ENCODE assay signal across 17 mouse cellular contexts in genomic region chr12:17339114-17339905, GRCm38 (mm10). TPM values are rescaled to one million over a fixed set of nuclear protein-coding genes. Genes with fewer than 3 reads are reported as not detected.
A peak's percentile ranks its signal among the peaks of the same experiment; 100 is the strongest.
DNase-seq lines count a peak whose midpoint lies in the region; ATAC-seq and TF ChIP-seq lines count a peak whose summit lies in the region.
"Had no signal": no experiment of that assay in that cellular context is flagged by ENCODE, and none has a peak within 500 bp of the region (broad histone marks: within the 10 kb centered on the region; RNA-seq: fewer than 3 reads in every experiment).

No protein-coding gene starts in this region.

- H3K4me2 ChIP-seq in heart, postnatal 0 days (ENCODE audit: low read depth, low read length), result no peak overlapping the region
- no peak overlapping the region for H3K4me2 ChIP-seq in heart, embryonic 12.5 days
- no peak overlapping the region for H3K4me2 ChIP-seq in lung, embryonic 14.5 days
- no peak overlapping the region for H3K4me2 ChIP-seq in midbrain, embryonic 16.5 days (ENCODE audit: low read length)
- H3K4me2 ChIP-seq: forebrain, embryonic 12.5 days; kidney, embryonic 15.5 days; liver, embryonic 15.5 days had no signal

- no peak overlapping the region for H3K4me3 ChIP-seq in heart, postnatal 0 days (ENCODE audit: low read depth, low read length)
- no peak overlapping the region for H3K4me3 ChIP-seq in heart, embryonic 12.5 days
- H3K4me3 ChIP-seq in lung, embryonic 14.5 days (ENCODE audit: low read depth, low read length), result no peak overlapping the region
- H3K4me3 ChIP-seq in ES-Bruce4 (ENCODE audit: low read depth, low read length), result no peak overlapping the region
- H3K4me3 ChIP-seq in midbrain, embryonic 16.5 days (ENCODE audit: low read depth, low read length), result no peak overlapping the region
- H3K4me3 ChIP-seq: embryonic facial prominence, embryonic 10.5 days; forebrain, embryonic 12.5 days; kidney, embryonic 15.5 days; liver, embryonic 15.5 days had no signal

- H3K27me3 ChIP-seq in heart, postnatal 0 days (ENCODE audit: control insufficient read depth, insufficient read depth, low read length), result no peaks in the 10 kb centered on the region
- H3K27me3 ChIP-seq in heart, embryonic 12.5 days (replicated peaks), result no peaks in the 10 kb centered on the region
- no peaks in the 10 kb centered on the region for H3K27me3 ChIP-seq in lung, embryonic 14.5 days (ENCODE audit: insufficient read depth, low read length)
- no peaks in the 10 kb centered on the region for H3K27me3 ChIP-seq in ES-Bruce4 (ENCODE audit: control insufficient read depth, insufficient read depth, low read length, poor library complexity, severe bottlenecking)
- H3K27me3 ChIP-seq in midbrain, embryonic 16.5 days (ENCODE audit: control insufficient read depth, insufficient read depth, low read depth, low read length), result no peaks in the 10 kb centered on the region
- H3K27me3 ChIP-seq: forebrain, embryonic 12.5 days; liver, embryonic 15.5 days had no signal

- TF ChIP-seq POLR2A in ES-Bruce4 (IDR thresholded peaks at IDR 0.05; ENCODE audit: insufficient read depth, low read length), result no peak

- no peak for TF ChIP-seq EP300 in heart, postnatal 0 days (IDR thresholded peaks at IDR 0.05; ENCODE audit: low read depth)
- TF ChIP-seq EP300 in ES-Bruce4 (IDR thresholded peaks at IDR 0.05; ENCODE audit: insufficient read depth, low read depth, low read length), result no peak

- peak; percentile 32 for TF ChIP-seq CTCF in heart, postnatal 0 days (IDR thresholded peaks at IDR 0.05; ENCODE audit: low read depth)
- peak; percentile 51 for TF ChIP-seq CTCF in lung, embryonic 14.5 days (IDR thresholded peaks at IDR 0.05; ENCODE audit: low read depth)
- peak; percentile 19 for TF ChIP-seq CTCF in ES-Bruce4 (IDR thresholded peaks at IDR 0.05; ENCODE audit: low read depth, low read length)

- no peaks in the 10 kb centered on the region for H3K9me3 ChIP-seq in heart, postnatal 0 days (replicated peaks; ENCODE audit: control insufficient read depth, low read length)
- peaks cover 9% of the 10 kb centered on the region; the same call in 1 of the 2 replicates for H3K9me3 ChIP-seq in heart, embryonic 12.5 days (replicated peaks)
- H3K9me3 ChIP-seq in lung, embryonic 14.5 days (ENCODE audit: low read depth, low read length), result no peaks in the 10 kb centered on the region
- H3K9me3 ChIP-seq in ES-Bruce4 (replicated peaks; ENCODE audit: control insufficient read depth, insufficient read depth, low read length, poor library complexity, severe bottlenecking), result no peaks in the 10 kb centered on the region
- no peaks in the 10 kb centered on the region for H3K9me3 ChIP-seq in midbrain, embryonic 16.5 days (replicated peaks; ENCODE audit: control insufficient read depth, low read length, poor library complexity, severe bottlenecking)
- H3K9me3 ChIP-seq: embryonic facial prominence, embryonic 10.5 days; forebrain, embryonic 12.5 days; kidney, embryonic 15.5 days; liver, embryonic 15.5 days had no signal

- H3K9ac ChIP-seq in heart, postnatal 0 days (replicated peaks; ENCODE audit: low read depth, low read length), result no peak overlapping the region
- no peak overlapping the region for H3K9ac ChIP-seq in heart, embryonic 12.5 days
- no peak overlapping the region for H3K9ac ChIP-seq in lung, embryonic 14.5 days
- no peak overlapping the region for H3K9ac ChIP-seq in ES-Bruce4 (ENCODE audit: low read depth, poor library complexity, severe bottlenecking)
- no peak overlapping the region for H3K9ac ChIP-seq in midbrain, embryonic 16.5 days (ENCODE audit: low read depth, low read length)
- H3K9ac ChIP-seq: forebrain, embryonic 12.5 days; kidney, embryonic 15.5 days; liver, embryonic 15.5 days had no signal

- no peak for DNase-seq in heart, postnatal 0 days (ENCODE audit: low spot score)
- DNase-seq in lung, embryonic 14.5 days, result no peak
- no peak for DNase-seq in lung, postnatal 14 days
- no peak for DNase-seq in testis, postnatal 10 days (ENCODE audit: low spot score)
- DNase-seq: adrenal gland, adult 8-10 months; midbrain, embryonic 14.5 days; right cerebral cortex, postnatal 14 days had no signal

- no peaks in the 10 kb centered on the region for H3K4me1 ChIP-seq in heart, postnatal 0 days (ENCODE audit: control insufficient read depth, insufficient read depth)
- H3K4me1 ChIP-seq in heart, embryonic 12.5 days (replicated peaks), result no peaks in the 10 kb centered on the region
- H3K4me1 ChIP-seq in lung, embryonic 14.5 days (ENCODE audit: insufficient read depth), result no peaks in the 10 kb centered on the region
- H3K4me1 ChIP-seq in ES-Bruce4 (ENCODE audit: control insufficient read depth, insufficient read depth, low read length), result no peaks in the 10 kb centered on the region
- no peaks in the 10 kb centered on the region for H3K4me1 ChIP-seq in midbrain, embryonic 16.5 days (ENCODE audit: control insufficient read depth, insufficient read depth, low read length)
- H3K4me1 ChIP-seq: embryonic facial prominence, embryonic 10.5 days; forebrain, embryonic 12.5 days; kidney, embryonic 15.5 days; liver, embryonic 15.5 days had no signal

- 54% methylated on average over 3 of the region's 3 CpGs for WGBS in heart, postnatal 0 days
- WGBS in heart, embryonic 12.5 days, result 60% methylated on average over 3 of the region's 3 CpGs
- 69% methylated on average over 3 of the region's 3 CpGs for WGBS in lung, embryonic 14.5 days
- WGBS in midbrain, embryonic 16.5 days, result 68% methylated on average over 3 of the region's 3 CpGs

- ATAC-seq in heart, postnatal 0 days (ENCODE audit: insufficient read depth, low read depth), result no peak
- ATAC-seq in heart, embryonic 12.5 days (ENCODE audit: insufficient number of reproducible peaks, low FRiP score), result no peak
- ATAC-seq in lung, embryonic 14.5 days (ENCODE audit: insufficient read depth), result no peak
- ATAC-seq in granulocyte monocyte progenitor cell, adult 5-6 weeks (replicated peaks; ENCODE audit: poor library complexity, severe bottlenecking), result peak; percentile 74
- no peak for ATAC-seq in midbrain, embryonic 16.5 days

- no peaks in the 10 kb centered on the region for H3K36me3 ChIP-seq in heart, postnatal 0 days (replicated peaks; ENCODE audit: control insufficient read depth, insufficient read depth, low read length)
- no peaks in the 10 kb centered on the region for H3K36me3 ChIP-seq in heart, embryonic 12.5 days
- no peaks in the 10 kb centered on the region for H3K36me3 ChIP-seq in lung, embryonic 14.5 days (ENCODE audit: insufficient read depth)
- no peaks in the 10 kb centered on the region for H3K36me3 ChIP-seq in ES-Bruce4 (ENCODE audit: control insufficient read depth, insufficient read depth, low read length, poor library complexity, severe bottlenecking)
- no peaks in the 10 kb centered on the region for H3K36me3 ChIP-seq in midbrain, embryonic 16.5 days (ENCODE audit: control insufficient read depth, insufficient read depth, low read length)
- H3K36me3 ChIP-seq: embryonic facial prominence, embryonic 10.5 days; forebrain, embryonic 12.5 days; kidney, embryonic 15.5 days; liver, embryonic 15.5 days had no signal

- no peak overlapping the region for H3K27ac ChIP-seq in heart, postnatal 0 days (ENCODE audit: low read depth)
- H3K27ac ChIP-seq in heart, embryonic 12.5 days (ENCODE audit: poor library complexity, severe bottlenecking), result no peak overlapping the region
- H3K27ac ChIP-seq in lung, embryonic 14.5 days (ENCODE audit: low read depth), result no peak overlapping the region
- no peak overlapping the region for H3K27ac ChIP-seq in ES-Bruce4 (ENCODE audit: insufficient read depth, low read length)
- H3K27ac ChIP-seq in midbrain, embryonic 16.5 days (ENCODE audit: low read length), result no peak overlapping the region
- H3K27ac ChIP-seq: embryonic facial prominence, embryonic 10.5 days; forebrain, embryonic 12.5 days; kidney, embryonic 15.5 days; liver, embryonic 15.5 days had no signal

RNA-seq across cellular contexts. Expression of gene Nol10, which starts 8.9 kb away (rescaled TPM):
- total RNA-seq in heart, postnatal 0 days (2014; rRNA removed; ENCODE audit: low replicate concordance), result 2.2 and 7.1 TPM in 2 replicates
- polyA plus RNA-seq in heart, postnatal 0 days (2015; fragmentation: Nextera tagmentation; extraction: Ambion mirVana), result 5.9 and 7.6 TPM in 2 replicates
- 16.6 and 18.3 TPM in 2 replicates for polyA plus RNA-seq in heart, embryonic 12.5 days (2016; fragmentation: Nextera tagmentation; extraction: Ambion mirVana)
- 27.0 and 30.0 TPM in 2 replicates for polyA plus RNA-seq in lung, embryonic 14.5 days (2014; fragmentation: Nextera tagmentation; extraction: Ambion mirVana)
- 60.5 and 61.6 TPM in 2 replicates for polyA plus RNA-seq in ES-Bruce4 (2011; ENCODE audit: insufficient read depth, insufficient read length, low read depth, missing spikeins)
- 22.2 and 30.4 TPM in 2 replicates for total RNA-seq in granulocyte monocyte progenitor cell, adult 5-6 weeks (2014; fragmentation: Nextera tagmentation)
- 12.7 and 14.9 TPM in 2 replicates for total RNA-seq in granulocyte monocyte progenitor cell, adult 5-6 weeks (2017)
- polyA plus RNA-seq in midbrain, embryonic 16.5 days (2015; fragmentation: Nextera tagmentation; extraction: Ambion mirVana), result 21.7 and 22.3 TPM in 2 replicates

RNA-seq across cellular contexts. Expression of gene Atp6v1c2, which starts 10.2 kb away (rescaled TPM):
- not detected in 2 replicates for total RNA-seq in heart, postnatal 0 days (2014; rRNA removed; ENCODE audit: low replicate concordance)
- polyA plus RNA-seq in heart, postnatal 0 days (2015; fragmentation: Nextera tagmentation; extraction: Ambion mirVana), result 0.12 and 0.38 TPM in 2 replicates
- 0.22 TPM in 2 replicates for polyA plus RNA-seq in heart, embryonic 12.5 days (2016; fragmentation: Nextera tagmentation; extraction: Ambion mirVana)
- polyA plus RNA-seq in lung, embryonic 14.5 days (2014; fragmentation: Nextera tagmentation; extraction: Ambion mirVana), result 0.97 and 1.0 TPM in 2 replicates
- polyA plus RNA-seq in ES-Bruce4 (2011; ENCODE audit: insufficient read depth, insufficient read length, low read depth, missing spikeins), result 0.75 TPM in 1 of 2 replicates, not detected in the other
- total RNA-seq in granulocyte monocyte progenitor cell, adult 5-6 weeks (2014; fragmentation: Nextera tagmentation), result not detected in 2 replicates
- not detected in 2 replicates for total RNA-seq in granulocyte monocyte progenitor cell, adult 5-6 weeks (2017)
- polyA plus RNA-seq in midbrain, embryonic 16.5 days (2015; fragmentation: Nextera tagmentation; extraction: Ambion mirVana), result 0.99 and 1.1 TPM in 2 replicates
- total RNA-seq: hematopoietic stem cell, adult 5-6 weeks; neutrophil, adult 5-6 weeks had no signal
- polyA plus RNA-seq: liver, embryonic 15.5 days had no signal
